Mouse (Mus musculus) fat pad, adult 2 months (tissue): ENCODE data around the gene Rragd.
"Not testable (repeated sequence)": the region's sequence is repeated elsewhere in the genome, so short reads cannot be mapped to it uniquely, and the experiment has no call there.

Experiments
- DNase-seq: peaks from one replicate; pipeline ENCODE4 v3.0.0-alpha.2; 2011; ENCODE audit warnings: low read depth, low spot score; ENCODE audit errors: extremely low read depth

Rragd gene

DNA sequence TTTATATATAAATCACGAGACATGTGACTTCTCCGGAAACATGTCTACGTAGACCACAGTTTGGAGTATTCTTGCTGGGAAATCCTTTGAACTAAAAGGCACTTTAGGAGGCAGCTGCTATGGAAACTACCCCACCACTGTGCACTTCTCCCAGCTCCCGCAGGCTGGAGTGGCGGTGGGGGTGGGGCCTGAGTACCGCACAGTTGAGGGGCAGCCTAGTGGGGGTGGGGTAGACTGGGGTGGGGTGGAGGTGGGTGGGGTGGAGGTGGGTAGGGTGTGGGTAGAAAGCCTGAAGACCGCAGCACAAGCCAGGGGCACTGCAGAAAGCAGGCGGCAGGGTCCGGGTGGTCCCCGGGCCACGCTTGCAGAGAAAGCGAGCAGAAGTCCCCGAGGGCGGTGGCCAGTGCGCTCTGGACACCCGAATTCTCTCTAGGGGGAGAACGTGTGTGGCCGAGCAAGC is at the start of gene Rragd:
Gene Rragd (plus strand): TSS at position 322 of the 460 bp plus-strand sequence.
- DNase-seq, result no peak

DNA sequence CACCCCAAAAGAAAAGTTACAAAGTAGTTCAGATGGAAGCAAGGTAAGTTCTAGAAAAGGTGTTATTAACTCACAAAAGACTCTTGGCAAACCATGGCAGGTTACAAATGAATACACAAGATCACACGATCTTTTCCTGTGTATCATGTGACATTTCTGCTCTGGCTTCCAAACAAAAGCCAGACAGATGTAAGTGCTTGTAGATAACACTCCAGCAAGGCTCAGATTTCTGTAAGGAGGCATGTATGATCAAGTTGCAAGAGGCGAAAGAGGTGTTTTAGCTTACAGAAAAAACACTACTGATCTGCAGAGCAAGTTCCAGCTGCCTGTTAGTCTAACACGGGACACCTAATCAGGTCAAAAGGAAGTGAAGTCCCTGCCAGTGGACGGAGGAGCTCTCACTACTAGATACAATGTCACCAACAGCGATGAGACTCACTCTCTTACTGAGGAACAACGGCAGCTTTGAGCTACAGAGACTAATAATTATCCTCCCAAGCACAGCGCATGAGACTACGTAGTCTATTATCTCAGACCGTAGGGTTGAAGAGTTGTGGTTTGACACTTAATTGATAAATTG is 46.0 kb upstream of the Rragd start:
- no peak for DNase-seq

DNA sequence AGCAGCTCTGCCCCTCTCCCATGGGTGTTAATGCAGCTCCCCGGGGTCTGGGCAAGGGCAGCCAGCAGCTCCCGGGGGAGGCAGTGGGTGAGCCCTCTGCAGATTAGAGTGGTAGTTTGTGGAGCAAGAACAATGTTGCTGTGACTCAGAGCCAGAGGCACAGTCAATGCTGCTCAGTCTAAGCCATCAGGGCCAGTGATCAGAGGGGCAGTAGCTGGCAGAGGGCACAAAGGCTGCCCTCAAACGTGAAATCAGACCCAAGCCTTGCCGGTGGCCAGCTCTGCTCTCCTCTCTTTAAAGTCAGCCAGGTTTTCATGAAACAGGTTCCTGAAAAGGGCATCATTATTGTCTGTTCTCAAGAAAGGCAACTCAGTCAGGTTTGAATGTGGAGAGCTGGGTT is 43.3 kb upstream of the Rragd start:
- no peak for DNase-seq

DNA sequence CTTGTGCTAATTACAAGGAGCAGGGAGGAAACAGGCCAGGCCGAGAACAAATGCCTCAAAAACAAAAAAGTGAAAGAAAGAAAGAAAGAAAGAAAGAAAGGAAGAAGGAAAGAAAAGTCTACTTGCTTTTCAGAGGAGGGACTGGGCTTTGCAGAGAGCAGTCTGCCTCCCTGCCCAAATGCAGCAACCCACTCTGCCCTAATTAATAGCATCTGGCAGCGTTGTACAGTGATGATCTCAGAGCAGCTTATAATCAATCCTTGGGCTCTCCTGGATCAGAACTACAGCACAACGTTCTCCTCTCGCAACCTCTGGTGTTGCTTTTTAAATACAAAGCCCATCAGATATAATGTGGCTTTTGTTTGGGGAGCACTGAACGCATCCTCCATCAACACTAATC is 42.9 kb upstream of the Rragd start:
- DNase-seq, result no peak

DNA sequence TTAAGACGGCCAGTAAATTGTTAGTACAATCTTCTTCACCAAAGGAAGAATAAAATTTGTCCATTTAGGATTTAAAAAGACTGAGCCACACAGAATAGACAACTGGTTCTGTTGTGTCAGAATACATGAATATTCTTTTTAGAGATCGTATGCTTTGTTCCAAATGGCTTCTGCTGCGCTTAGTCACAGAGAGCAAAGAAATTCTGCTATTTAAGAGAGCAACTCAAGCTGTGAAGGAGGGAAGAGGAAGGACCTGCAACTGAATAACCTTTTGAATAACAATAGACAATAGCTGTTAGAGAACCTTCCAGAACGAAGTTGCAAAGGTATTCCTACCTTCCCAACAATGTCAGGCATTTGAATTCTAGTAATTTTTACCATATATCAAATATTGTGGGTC is 41.9 kb upstream of the Rragd start:
- no peak for DNase-seq

DNA sequence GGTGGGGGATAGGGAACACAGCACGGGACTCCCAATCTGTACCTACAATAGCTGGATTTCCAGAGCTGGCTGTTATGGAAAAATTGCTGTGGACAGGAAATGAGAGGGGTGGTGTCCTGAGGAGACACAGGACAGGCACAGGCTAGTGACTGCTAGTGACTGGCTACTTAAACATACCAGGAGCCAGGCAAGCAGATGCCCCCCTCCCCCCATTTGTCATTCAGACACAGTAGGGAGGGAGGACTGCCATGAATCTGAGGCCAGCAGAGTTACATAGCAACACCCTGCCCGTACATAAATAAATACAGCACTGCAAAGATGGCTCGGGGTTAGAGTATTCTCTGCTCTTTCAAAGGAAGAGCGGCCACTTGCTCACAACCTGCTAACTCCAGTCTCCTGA is 35.2 kb upstream of the Rragd start:
- DNase-seq, result no peak

DNA sequence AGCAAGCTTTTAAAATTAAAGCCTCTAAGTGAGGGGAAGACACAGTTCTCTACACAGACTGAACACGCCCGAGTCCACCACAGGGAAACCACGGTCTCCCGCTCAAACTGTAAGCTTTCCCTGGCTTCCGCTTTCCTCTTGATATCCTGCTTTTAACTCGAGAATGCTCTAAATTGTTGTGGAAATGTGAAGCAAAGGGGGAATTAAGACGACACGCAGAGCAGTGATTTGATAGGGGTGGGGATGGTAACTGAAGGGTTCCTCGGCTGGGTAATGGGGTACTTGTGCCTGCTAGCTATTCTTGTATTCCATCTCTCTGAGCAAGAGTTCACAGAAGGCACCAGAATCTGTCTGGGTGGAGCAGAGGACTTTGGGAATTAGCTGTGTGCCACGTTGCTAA is 34.1 kb upstream of the Rragd start:
- no peak for DNase-seq

DNA sequence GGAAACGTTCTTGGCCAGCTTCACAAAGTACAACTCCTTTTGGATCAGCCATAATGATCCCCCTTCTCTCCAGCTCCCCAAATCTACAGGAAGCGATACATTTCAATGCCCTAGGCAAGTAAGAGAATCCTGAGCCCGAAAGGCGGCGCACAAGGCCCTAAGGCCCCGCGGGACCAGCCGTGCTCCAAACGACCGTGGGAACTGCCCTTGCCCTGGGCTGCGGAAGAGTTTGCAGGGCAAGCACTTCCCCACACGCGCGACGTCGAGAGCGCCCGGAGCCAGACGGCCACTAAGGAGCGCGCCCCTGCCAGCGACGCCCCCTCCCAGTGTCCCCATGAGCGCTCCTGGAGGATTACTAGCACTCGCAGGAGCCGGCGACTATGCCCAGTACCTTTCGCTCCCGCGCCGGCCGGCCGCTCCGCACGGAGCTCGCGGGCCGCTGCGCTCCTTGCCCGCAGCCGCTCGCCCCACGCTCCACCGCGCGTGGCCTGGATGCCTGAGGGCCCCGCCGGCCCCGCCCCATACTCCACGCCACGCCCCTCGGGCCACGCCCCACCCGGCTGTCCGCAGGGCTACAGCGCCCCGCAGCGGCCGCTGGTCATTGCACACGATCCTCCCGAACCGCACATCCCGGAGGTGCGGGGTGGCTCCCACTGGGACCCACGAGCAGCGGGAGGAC is 32.3 kb upstream of the Rragd start, which contains the start of gene Ankrd6:
Gene Ankrd6 (minus strand): TSS at position 486 of the 679 bp plus-strand sequence.
- DNase-seq, result no peak

DNA sequence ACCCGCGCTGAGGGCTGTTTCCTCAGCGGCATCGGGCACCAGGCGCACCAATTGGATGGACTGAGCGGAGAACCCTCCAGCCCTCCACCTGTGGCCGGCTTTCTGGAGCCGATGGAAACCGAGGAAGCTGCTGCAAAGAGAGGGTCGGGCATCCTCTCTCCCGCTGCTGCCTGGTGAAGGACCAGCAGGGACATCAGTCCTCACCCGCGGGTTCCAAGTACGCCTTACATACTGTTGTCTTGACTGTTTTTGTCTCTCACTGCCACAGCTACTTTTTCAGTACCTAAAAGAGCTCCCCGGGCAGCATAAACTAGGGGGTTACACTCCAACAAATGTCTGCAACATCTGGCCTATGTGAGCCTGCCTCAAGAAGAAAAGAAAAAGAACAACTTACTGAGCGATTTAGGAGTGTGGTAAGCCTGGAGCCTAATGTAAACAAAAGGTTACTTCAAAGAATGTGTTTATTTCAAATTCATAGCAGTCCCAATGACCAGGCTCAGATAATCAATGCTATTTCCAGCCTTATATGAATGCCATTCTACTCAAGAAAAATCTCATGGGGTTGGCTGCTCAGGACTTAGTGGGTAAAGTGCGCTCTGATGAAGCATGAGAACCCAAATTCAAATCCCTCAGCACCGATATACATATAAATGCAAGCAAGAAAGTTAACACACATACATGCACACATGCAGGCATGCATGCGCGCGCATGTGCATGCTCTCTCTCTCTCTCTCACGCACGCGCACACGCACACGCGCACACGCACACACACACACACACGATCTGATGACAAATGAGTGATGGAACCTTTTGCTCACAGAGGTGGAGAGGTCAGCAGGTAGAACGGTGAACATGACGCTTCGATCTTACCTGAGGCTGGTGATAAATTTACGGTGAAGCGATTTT is 31.5 kb upstream of the Rragd start:
- DNase-seq, result no peak

DNA sequence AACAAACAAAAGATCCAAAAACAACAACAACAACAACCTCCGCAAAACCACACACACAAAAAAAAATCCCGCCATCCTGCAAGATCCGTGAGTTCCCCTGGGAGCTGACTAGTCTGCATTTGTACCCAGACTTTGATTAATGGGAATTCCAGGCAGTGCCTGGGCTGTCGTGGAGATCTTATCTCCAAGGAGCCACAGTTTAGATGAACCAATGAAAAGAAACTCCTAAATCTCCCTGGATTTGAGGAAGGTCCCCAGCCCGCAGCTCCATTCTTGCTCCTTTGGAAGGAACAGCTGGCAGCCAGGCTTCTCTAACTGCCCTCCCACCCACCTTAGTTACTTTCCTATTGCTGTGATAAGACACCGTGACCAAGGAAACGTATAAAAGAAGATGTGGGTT is 30.2 kb upstream of the Rragd start:
- DNase-seq, result no peak

DNA sequence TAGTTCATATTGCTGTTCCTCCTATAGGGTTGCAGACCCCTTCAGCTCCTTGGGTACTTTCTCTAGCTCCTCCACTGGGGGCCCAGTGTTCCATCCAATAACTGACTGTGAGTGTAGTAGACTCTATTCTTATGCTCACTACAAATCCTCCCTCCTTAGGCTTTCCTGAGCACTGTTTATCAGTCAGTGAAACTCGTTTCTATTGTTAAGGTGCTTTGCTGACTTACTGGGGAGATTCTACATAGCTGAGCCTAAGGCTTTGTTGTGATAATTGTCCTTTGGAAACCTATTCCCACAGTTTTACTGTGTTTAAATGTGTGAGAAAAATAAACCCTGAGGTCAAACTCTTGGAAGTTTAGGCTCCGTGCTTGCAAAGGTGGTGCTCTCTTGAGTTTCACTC is 26.4 kb upstream of the Rragd start:
- DNase-seq, result no peak

DNA sequence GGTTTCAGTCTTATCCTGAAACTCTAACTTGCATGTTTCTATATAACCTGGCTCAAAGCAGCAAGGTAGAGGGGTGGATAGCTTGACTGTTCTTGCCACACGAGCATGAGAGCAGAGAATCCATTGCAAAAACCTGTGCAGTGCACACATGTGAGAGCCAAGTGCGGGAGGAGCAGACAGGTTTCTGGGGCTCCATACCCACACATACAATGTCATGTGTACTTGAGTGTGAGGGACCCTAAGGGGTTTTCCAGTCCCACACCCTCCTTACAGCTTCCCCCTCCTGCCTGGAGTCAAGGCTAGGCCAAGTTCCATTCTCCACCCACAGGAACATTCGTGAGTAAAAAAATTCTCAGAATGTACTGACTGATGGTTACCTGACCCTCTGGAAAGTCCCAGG is 21.4 kb upstream of the Rragd start:
- no peak for DNase-seq

DNA sequence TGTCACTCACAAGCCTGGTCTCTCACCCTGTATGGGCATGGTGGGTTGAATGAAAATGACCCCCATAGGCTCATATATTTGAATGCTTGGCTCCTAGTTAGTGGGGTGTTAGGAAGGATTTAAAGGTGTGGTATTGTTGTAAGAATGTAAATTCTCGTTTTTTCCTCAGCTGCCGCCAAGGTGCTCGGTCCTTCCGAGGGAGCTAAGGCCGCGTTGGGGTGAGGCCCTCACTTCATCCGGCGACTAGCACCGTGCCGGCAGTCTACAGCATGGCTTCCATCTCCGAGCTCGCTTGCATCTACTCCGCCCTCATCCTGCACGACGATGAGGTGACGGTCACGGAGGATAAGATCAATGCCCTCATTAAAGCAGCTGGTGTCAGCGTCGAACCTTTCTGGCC is 18.2 kb upstream of the Rragd start:
- not testable (repeated sequence) for DNase-seq

DNA sequence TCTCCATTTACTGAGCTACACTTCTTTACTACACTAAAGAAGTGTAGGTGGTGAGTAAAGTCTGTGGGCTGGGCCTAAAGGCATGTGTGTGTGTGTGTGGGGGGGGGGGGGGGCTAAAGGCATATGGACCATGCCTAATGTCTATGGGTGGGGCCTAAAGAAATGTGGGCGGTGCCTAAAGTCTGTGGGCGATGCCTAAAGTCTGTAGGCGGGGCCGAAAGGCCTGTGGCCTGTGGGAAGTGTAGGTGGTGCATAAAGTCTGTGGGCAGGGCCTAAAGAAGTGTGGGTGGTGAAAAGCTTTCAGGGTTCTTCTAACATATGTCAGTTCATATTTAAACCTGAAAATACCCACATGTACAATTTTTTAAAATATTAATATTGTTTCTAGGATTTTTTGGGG is 5.5 kb upstream of the Rragd start:
- no peak for DNase-seq

DNA sequence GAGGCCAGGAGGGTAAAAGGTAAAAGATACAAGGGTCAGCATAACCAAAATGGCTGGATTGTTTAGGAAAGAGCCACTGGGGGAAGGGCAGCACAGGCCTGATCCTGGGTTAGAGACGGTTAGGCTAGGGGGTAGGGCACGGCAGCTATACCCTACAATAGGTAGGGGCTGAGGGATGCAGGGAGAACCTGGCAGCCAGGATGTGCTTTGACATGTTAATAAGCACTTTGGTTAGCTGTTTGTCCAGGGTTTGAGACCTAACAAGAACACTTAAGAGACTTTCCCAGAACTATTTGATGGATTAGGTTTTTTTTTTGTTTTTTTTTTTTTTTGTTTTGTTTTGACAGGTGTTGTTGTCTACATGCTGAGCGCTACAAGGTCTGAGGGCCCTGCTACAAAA is 2.8 kb upstream of the Rragd start:
- DNase-seq, result no peak

DNA sequence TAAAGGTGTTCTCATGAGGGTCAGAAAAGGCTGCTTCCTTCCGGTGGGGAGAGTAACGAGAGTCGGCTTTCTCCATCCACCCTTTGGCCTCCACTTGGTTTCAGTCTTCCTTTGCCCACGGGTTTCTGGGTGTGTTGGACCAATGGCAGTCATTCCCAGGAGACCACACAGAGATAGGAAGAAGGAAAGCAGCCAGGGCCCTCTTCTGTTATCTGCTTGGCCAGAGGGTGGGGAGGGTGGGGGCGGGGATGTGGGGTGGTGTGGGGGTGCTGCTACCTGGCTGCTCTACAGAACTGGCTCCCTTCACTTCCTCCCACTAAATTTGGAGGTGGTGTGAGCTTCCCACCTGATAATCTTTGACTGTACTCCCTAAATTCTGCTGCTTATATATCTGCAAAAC is 1.2 kb upstream of the Rragd start:
- DNase-seq, result no peak

DNA sequence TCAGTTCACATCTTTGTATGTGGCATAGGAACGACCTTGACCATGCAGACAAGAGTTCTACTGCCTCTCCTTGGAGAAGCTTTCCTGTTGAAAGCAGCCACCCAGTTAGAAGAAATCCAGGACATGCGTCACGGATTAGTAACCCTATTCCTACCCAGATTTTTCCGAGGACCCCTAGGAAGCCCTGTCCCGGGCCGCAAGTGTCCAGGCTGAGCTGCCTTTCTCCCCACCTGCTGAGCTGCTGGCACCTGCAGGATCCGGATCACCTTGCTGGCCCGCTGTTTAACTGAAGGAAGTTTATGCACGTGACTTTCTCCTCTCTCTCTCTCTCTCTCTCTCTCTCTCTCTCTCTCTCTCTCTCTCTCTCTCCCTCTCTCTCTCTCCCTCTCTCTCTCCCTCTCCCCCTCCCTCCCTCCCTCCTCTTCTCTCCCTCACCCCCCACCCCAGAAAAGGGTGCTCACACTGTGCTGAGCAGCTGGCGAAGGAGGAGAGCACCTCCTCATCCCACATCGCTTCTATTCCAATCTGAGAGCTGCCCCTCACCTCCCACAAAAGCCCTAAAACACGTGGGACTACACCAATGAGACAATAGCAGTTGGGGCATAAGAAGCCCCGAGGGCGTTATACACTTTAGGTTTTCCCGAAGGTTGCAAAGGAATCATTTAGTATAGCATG is 659 bp upstream of the Rragd start:
- no peak for DNase-seq

DNA sequence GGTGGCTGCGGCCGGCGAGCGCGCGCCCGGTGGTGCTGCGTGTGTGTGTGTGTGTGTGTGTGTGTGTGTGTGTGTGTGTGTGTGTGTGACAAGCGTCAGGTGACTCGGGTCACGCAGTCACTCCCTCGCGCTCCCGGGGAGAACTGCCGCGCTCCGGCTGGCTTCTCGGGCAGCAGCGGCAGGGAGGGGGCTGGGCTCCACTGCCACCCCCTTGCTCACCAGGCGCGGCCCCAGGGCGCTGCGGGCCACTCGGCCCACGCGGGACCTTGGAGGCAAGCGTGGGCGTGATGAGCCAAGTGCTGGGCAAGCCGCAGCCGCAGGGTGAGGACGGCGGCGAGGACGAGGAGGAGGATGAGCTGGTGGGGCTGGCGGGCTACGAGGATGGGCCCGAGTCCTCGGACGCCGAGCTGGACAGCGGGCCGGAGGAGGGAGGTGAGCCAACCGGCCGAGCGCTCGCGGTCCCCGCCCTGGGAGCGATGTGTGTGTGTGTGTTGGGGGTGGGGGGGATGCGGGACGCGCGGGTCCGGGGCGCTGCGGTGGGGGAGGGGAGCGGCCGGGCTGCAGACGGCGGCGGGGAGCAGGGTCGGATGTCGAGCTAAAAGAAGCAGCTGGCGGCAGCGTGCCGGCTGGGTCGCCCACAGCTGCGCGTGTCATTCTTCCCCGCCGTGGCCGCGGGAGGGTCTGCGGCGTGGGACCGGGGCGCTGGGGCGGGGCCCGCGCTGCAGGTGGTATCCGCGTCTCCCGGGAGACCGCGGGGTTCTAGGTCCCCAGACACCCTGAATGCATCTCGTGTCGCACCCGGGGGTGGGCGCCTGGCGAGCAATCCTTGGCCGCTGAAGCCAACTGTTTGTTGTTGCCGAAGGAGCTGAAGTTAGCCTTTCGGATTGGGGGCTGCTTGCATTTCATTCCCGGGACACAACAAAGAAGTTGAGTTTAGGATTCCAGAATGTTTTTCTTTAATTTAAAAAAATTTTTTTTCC is 629 bp downstream of the Rragd start:
- no peak for DNase-seq

DNA sequence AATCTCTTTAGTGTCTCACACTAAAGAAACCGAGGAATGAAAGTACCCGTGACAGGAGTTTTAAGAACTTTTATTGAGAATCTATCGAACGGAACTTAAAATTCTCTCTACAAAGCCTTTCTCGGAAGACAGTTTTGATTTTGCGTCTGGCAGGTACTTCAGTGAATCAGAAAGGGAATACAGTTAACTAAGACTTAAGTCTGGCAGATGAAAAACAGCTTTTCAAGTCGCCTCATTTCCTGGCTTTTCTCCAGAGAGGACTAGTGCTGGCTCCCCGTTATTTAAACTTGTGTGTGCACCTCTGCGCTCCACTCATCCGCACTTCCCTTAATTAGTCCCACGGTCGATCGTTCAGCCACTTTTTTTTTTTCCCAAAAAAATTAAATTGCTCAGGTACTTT is 1.4 kb downstream of the Rragd start:
- no peak for DNase-seq
